Mouse (Mus musculus): ENCODE measurements around the gene Baz2a. TPM values are rescaled to one million over a fixed set of nuclear protein-coding genes. Genes with fewer than 3 reads are reported as not detected.

Gene Baz2a
- total and polyA plus RNA-seq, 3 experiments: 5.4 to 34.0 (median 12.8) TPM

DNA sequence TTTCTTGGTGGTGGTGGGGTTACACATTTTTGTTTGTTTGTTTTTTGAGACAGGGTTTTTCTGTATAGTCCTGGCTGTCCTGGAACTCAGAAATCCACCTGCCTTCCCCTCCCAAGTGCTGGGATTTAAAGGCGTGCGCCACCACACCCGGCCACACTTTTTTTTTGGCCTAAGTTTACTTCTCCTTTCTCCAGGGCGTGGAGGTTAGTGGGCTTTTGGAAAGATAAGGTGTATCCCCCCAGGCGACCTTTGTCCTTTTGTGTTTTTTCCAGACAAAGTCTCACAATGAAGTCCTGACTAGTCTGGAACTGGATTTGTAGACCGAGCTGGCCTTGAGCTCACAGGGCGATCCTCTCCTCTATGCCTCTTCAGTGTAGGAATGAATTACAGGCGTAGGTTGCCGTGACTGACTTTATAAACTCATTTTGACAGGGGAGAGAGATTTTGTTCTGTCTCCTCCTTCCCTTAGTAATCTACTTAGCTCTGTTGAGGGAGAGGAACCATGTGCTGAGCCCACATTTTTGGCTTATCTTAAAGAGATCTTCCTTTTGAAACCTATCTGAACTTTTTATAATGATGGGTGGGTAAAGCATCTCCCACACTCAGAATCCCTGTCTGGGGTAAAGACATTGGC is 3.7 kb downstream of the Baz2a start:
- peak overlapping the region in 2 of 3 experiments; percentile 29 to 78 for H3K4me3 ChIP-seq (replicated peaks in 1 of 3; ENCODE audit: low read depth in 2 of 3, low read length in 2 of 3, poor library complexity in 1 of 3)

DNA sequence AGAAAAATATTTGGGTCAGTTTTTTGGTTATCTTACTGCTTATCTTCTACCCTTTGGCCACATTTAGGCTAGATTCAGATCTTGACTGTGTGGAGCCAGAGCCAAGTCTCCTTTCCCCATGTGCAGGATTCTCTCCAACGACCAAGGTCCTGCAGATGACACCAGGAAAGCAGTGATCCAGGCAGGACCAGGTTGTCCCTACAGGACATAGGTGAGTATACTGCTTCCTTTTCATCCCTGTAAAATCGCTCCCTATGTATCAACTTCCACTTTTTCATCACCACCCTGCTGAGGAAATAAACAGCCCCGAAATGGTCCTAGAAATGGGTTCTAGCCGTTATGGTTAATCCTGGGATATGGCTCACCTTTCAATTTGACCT is 4.9 kb downstream of the Baz2a start:
- Histone ChIP-seq H3K27me3 (replicated peaks) (no peaks in the 10 kb centered on the region), H3K36me3 (replicated peaks in 1 of 2; ENCODE audit: control insufficient read depth in 1 of 2, insufficient read depth in 1 of 2, low read length in 1 of 2) (peaks cover 0 to 11% of the 10 kb centered on the region in 2 experiments), H3K9me3 (replicated peaks; ENCODE audit: low read length) (no peaks in the 10 kb centered on the region), H3K27ac (ENCODE audit: insufficient read depth, low read depth) (no peak overlapping the region), H3K4me2 (ENCODE audit: insufficient read depth, low read depth, poor library complexity, severe bottlenecking) (peak overlapping the region; percentile 81), H3K79me2 (replicated peaks; ENCODE audit: control insufficient read depth, extremely low read depth, insufficient read depth, poor library complexity, severe bottlenecking) (peaks cover 45% of the 10 kb centered on the region), H3K9ac (ENCODE audit: insufficient read depth, low read depth) (peak overlapping the region; percentile 31; the same call in 1 of the 2 replicates), H3K4me3 (replicated peaks in 1 of 3; ENCODE audit: low read depth in 2 of 3, low read length in 2 of 3, poor library complexity in 1 of 3) (peak overlapping the region; percentile 18 to 84 (median 50)), H3K4me1 (ENCODE audit: control insufficient read depth in 1 of 2, insufficient read depth in 2 of 2) (peaks cover 4 to 42% of the 10 kb centered on the region in 2 experiments; a peak in 3 of 4 replicates)
- in situ Hi-C loops (cut with MboI; ENCODE audit: low pct_ligation_motif_present, low pct_unique_long_range_greater_than_20kb, low sequenced_read_pairs) (loop anchor here (10.0 kb wide), 1 partner anchor 48 kb away; no protein-coding TSS in a partner anchor), dilution Hi-C loops (cut with MboI; ENCODE audit: extremely low pct_ligation_motif_present, extremely low pct_unique_long_range_greater_than_20kb, low sequenced_read_pairs) (no loop called here)
- TF ChIP-seq POLR2A (IDR thresholded peaks at IDR 0.05; ENCODE audit: low read depth, low read length): no peak
- no peak for TF ChIP-seq MAZ (IDR thresholded peaks at IDR 0.05; ENCODE audit: low read depth, low read length)
- TF ChIP-seq MYC (IDR thresholded peaks at IDR 0.05; ENCODE audit: low read depth, low read length): no peak
- no peak for TF ChIP-seq JUND (conservative IDR thresholded peaks at IDR 0.05; ENCODE audit: low read depth, low read length)
- TF ChIP-seq ZNF384 (IDR thresholded peaks at IDR 0.05; ENCODE audit: low read depth, low read length): no peak
- no peak for TF ChIP-seq ZKSCAN1 (IDR thresholded peaks at IDR 0.05; ENCODE audit: borderline replicate concordance, low read depth, low read length)
- no peak for TF ChIP-seq UBTF (IDR thresholded peaks at IDR 0.05; ENCODE audit: low read depth, low read length)
- no peak for TF ChIP-seq BHLHE40 (IDR thresholded peaks at IDR 0.05; ENCODE audit: low read depth, low read length)
- no peak for TF ChIP-seq MAX (IDR thresholded peaks at IDR 0.05; ENCODE audit: low read length)
- no peak for TF ChIP-seq NELFE (IDR thresholded peaks at IDR 0.05; ENCODE audit: low read depth, low read length)
- TF ChIP-seq SMC3 (IDR thresholded peaks at IDR 0.05; ENCODE audit: low read depth, low read length): no peak
- no peak for TF ChIP-seq ETS1 (conservative IDR thresholded peaks at IDR 0.05; ENCODE audit: low read depth, low read length)
- no peak for TF ChIP-seq EP300 (IDR thresholded peaks at IDR 0.05; ENCODE audit: low read length)
- no peak for TF ChIP-seq TBP (conservative IDR thresholded peaks at IDR 0.05; ENCODE audit: low read depth, low read length)
- TF ChIP-seq CHD1 (IDR thresholded peaks at IDR 0.05; ENCODE audit: low read depth, low read length): no peak
- TF ChIP-seq KAT2A (IDR thresholded peaks at IDR 0.05; ENCODE audit: insufficient replicate concordance, low read length): no peak
- TF ChIP-seq MXI1 (IDR thresholded peaks at IDR 0.05; ENCODE audit: low read depth, low read length): no peak
- no peak for TF ChIP-seq USF2 (conservative IDR thresholded peaks at IDR 0.05; ENCODE audit: low read depth, low read length)
- TF ChIP-seq SIN3A (IDR thresholded peaks at IDR 0.05; ENCODE audit: low read length): no peak
- no peak for DNase-seq (ENCODE audit: extremely low read depth)

More for the DNA sequence above, 3.7 kb downstream of the Baz2a start:
- Histone ChIP-seq H3K4me2 (ENCODE audit: insufficient read depth, low read depth, poor library complexity, severe bottlenecking) (peak overlapping the region; percentile 74), H3K27me3 (replicated peaks) (no peaks in the 10 kb centered on the region), H3K4me1 (ENCODE audit: control insufficient read depth in 1 of 2, insufficient read depth in 2 of 2) (peaks cover 4 to 44% of the 10 kb centered on the region in 2 experiments; a peak in 3 of 4 replicates), H3K9ac (ENCODE audit: insufficient read depth, low read depth) (peak overlapping the region; percentile 64; the same call in 1 of the 2 replicates), H3K27ac (ENCODE audit: insufficient read depth, low read depth) (no peak overlapping the region), H3K79me2 (replicated peaks; ENCODE audit: control insufficient read depth, extremely low read depth, insufficient read depth, poor library complexity, severe bottlenecking) (peaks cover 35% of the 10 kb centered on the region), H3K36me3 (replicated peaks in 1 of 2; ENCODE audit: control insufficient read depth in 1 of 2, insufficient read depth in 1 of 2, low read length in 1 of 2) (peaks cover 0 to 7% of the 10 kb centered on the region in 2 experiments), H3K9me3 (replicated peaks; ENCODE audit: low read length) (no peaks in the 10 kb centered on the region)
- dilution Hi-C loops (cut with MboI; ENCODE audit: extremely low pct_ligation_motif_present, extremely low pct_unique_long_range_greater_than_20kb, low sequenced_read_pairs) (no loop called here), in situ Hi-C loops (cut with MboI; ENCODE audit: low pct_ligation_motif_present, low pct_unique_long_range_greater_than_20kb, low sequenced_read_pairs) (loop anchor here (10.0 kb wide), 1 partner anchor 50 kb away; no protein-coding TSS in a partner anchor)
- no peak for DNase-seq (ENCODE audit: extremely low read depth)
- TF ChIP-seq CHD1 (IDR thresholded peaks at IDR 0.05; ENCODE audit: low read depth, low read length) (no peak), SIN3A (IDR thresholded peaks at IDR 0.05; ENCODE audit: low read length) (no peak), MAX (IDR thresholded peaks at IDR 0.05; ENCODE audit: low read length) (no peak), MAZ (IDR thresholded peaks at IDR 0.05; ENCODE audit: low read depth, low read length) (no peak), UBTF (IDR thresholded peaks at IDR 0.05; ENCODE audit: low read depth, low read length) (no peak), ELF1 (IDR thresholded peaks at IDR 0.05; ENCODE audit: low read depth, low read length) (no peak), JUND (conservative IDR thresholded peaks at IDR 0.05; ENCODE audit: low read depth, low read length) (no peak), SMC3 (IDR thresholded peaks at IDR 0.05; ENCODE audit: low read depth, low read length) (no peak), EP300 (IDR thresholded peaks at IDR 0.05; ENCODE audit: low read length) (no peak), RAD21 (IDR thresholded peaks at IDR 0.05; ENCODE audit: low read depth, low read length) (no peak), ZMIZ1 (IDR thresholded peaks at IDR 0.05; ENCODE audit: low read depth, low read length) (no peak), MAFK (IDR thresholded peaks at IDR 0.05; ENCODE audit: insufficient replicate concordance, low read length) (no peak), E2F4 (IDR thresholded peaks at IDR 0.05; ENCODE audit: insufficient replicate concordance, low read depth, low read length) (no peak)

Measured in CH12.LX (cell line).